Mouse (Mus musculus): ENCODE results near the gene Trim17. TPM values are rescaled to one million over a fixed set of nuclear protein-coding genes. Genes with fewer than 3 reads are reported as not detected.
A peak's percentile ranks its signal among the peaks of the same experiment; 100 is the strongest.

Gene Trim17
- total and polyA plus RNA-seq, 3 experiments = 0.50 to 0.82 TPM; not detected in 1

GRCm38 (mm10) chr11:58981541-58982447 is 27.3 kb downstream of the Trim17 start:
- H3K27me3 ChIP-seq (ENCODE audit: control insufficient read depth in 1 of 2, insufficient read depth in 2 of 2, low read length in 2 of 2) = no peaks in the 10 kb centered on the region
- TF ChIP-seq RAD21 (IDR thresholded peaks at IDR 0.05; ENCODE audit: low read depth, low read length) (no peak), MAZ (IDR thresholded peaks at IDR 0.05; ENCODE audit: low read depth, low read length) (no peak), CTCF (IDR thresholded peaks at IDR 0.05 in 2 of 3, conservative IDR thresholded peaks at IDR 0.05 in 1 of 3; ENCODE audit: control insufficient read depth in 1 of 3, insufficient read depth in 1 of 3, low read depth in 2 of 3, low read length in 3 of 3, poor library complexity in 1 of 3, severe bottlenecking in 1 of 3) (no peak), GATA1 (IDR thresholded peaks at IDR 0.05; ENCODE audit: low read depth, low read length) (no peak), ELF1 (IDR thresholded peaks at IDR 0.05; ENCODE audit: low read depth, low read length) (no peak), EP300 (IDR thresholded peaks at IDR 0.05; ENCODE audit: low read depth in 1 of 2, low read length in 2 of 2) (no peak), TAL1 (IDR thresholded peaks at IDR 0.05; ENCODE audit: low read length) (no peak), GABPA (IDR thresholded peaks at IDR 0.05; ENCODE audit: low read depth, low read length) (no peak), RCOR1 (IDR thresholded peaks at IDR 0.05; ENCODE audit: low read depth, low read length) (no peak), MEF2A (IDR thresholded peaks at IDR 0.05; ENCODE audit: extremely low read depth, insufficient replicate concordance, low read depth, low read length, poor library complexity, severe bottlenecking) (no peak), BHLHE40 (IDR thresholded peaks at IDR 0.05; ENCODE audit: borderline replicate concordance, low read depth, low read length) (no peak), ZMIZ1 (IDR thresholded peaks at IDR 0.05; ENCODE audit: low read depth, low read length) (no peak), POLR2AphosphoS5 (IDR thresholded peaks at IDR 0.05; ENCODE audit: borderline replicate concordance, low read depth, low read length) (no peak), POLR2AphosphoS2 (IDR thresholded peaks at IDR 0.05; ENCODE audit: low read length) (no peak)
- H3K79me2 ChIP-seq (ENCODE audit: control insufficient read depth, insufficient read depth, low read length, poor library complexity) = peaks cover 43% of the 10 kb centered on the region
- peaks cover 11 to 14% of the 10 kb centered on the region in 2 experiments for H3K4me1 ChIP-seq (ENCODE audit: control insufficient read depth in 1 of 2, insufficient read depth in 2 of 2, low read length in 2 of 2)
- no peaks in the 10 kb centered on the region for H3K9me3 ChIP-seq (replicated peaks; ENCODE audit: insufficient read depth, low read length)
- DNase-seq (ENCODE audit: low read depth, low spot score) = no peak
- no peak overlapping the region for H3K4me3 ChIP-seq (ENCODE audit: control insufficient read depth in 1 of 2, insufficient read depth in 1 of 2, low read depth in 2 of 2, low read length in 2 of 2)
- peaks cover 12 to 16% of the 10 kb centered on the region in 2 experiments for H3K36me3 ChIP-seq (ENCODE audit: control insufficient read depth in 1 of 2, insufficient read depth in 2 of 2, low read length in 2 of 2)
- no peak overlapping the region for H3K9ac ChIP-seq (ENCODE audit: control insufficient read depth, low read depth, low read length, poor library complexity, severe bottlenecking)
- H3K27ac ChIP-seq (ENCODE audit: control insufficient read depth, low read depth, low read length) = no peak overlapping the region

GRCm38 (mm10) chr11:58982471-58983097 is 28.1 kb downstream of the Trim17 start:
- Histone ChIP-seq H3K79me2 (ENCODE audit: control insufficient read depth, insufficient read depth, low read length, poor library complexity) (peaks cover 36% of the 10 kb centered on the region), H3K36me3 (ENCODE audit: control insufficient read depth in 1 of 2, insufficient read depth in 2 of 2, low read length in 2 of 2) (peaks cover 15 to 16% of the 10 kb centered on the region in 2 experiments), H3K9me3 (replicated peaks; ENCODE audit: insufficient read depth, low read length) (no peaks in the 10 kb centered on the region), H3K4me1 (ENCODE audit: control insufficient read depth in 1 of 2, insufficient read depth in 2 of 2, low read length in 2 of 2) (peaks cover 11 to 14% of the 10 kb centered on the region in 2 experiments), H3K27me3 (ENCODE audit: control insufficient read depth in 1 of 2, insufficient read depth in 2 of 2, low read length in 2 of 2) (no peaks in the 10 kb centered on the region), H3K4me3 (ENCODE audit: control insufficient read depth in 1 of 2, insufficient read depth in 1 of 2, low read depth in 2 of 2, low read length in 2 of 2) (no peak overlapping the region), H3K27ac (ENCODE audit: control insufficient read depth, low read depth, low read length) (no peak overlapping the region), H3K9ac (ENCODE audit: control insufficient read depth, low read depth, low read length, poor library complexity, severe bottlenecking) (no peak overlapping the region)
- TF ChIP-seq EP300 (IDR thresholded peaks at IDR 0.05; ENCODE audit: low read depth in 1 of 2, low read length in 2 of 2) (no peak; a peak in 1 of 4 replicates), ETS1 (IDR thresholded peaks at IDR 0.05; ENCODE audit: low read depth, low read length) (0 out of 2 replicates have a peak, but pooled peaks have one; percentile 35), POLR2AphosphoS2 (IDR thresholded peaks at IDR 0.05; ENCODE audit: low read length) (no peak), ZC3H11A (IDR thresholded peaks at IDR 0.05; ENCODE audit: low read depth, low read length) (no peak), SIN3A (IDR thresholded peaks at IDR 0.05; ENCODE audit: low read length) (no peak), CHD1 (IDR thresholded peaks at IDR 0.05; ENCODE audit: low read depth, low read length) (no peak), ZKSCAN1 (IDR thresholded peaks at IDR 0.05; ENCODE audit: low read depth, low read length) (no peak), MYB (IDR thresholded peaks at IDR 0.05; ENCODE audit: low read depth, low read length) (no peak), BHLHE40 (IDR thresholded peaks at IDR 0.05; ENCODE audit: borderline replicate concordance, low read depth, low read length) (peak; percentile 47; the same call in 1 of the 2 replicates), ZMIZ1 (IDR thresholded peaks at IDR 0.05; ENCODE audit: low read depth, low read length) (no peak), JUND (IDR thresholded peaks at IDR 0.05; ENCODE audit: low read depth, low read length) (no peak), MXI1 (IDR thresholded peaks at IDR 0.05; ENCODE audit: low read depth, low read length) (peak; percentile 62), NRF1 (IDR thresholded peaks at IDR 0.05; ENCODE audit: insufficient read depth, low read depth, low read length, poor library complexity, severe bottlenecking) (no peak), SMC3 (IDR thresholded peaks at IDR 0.05; ENCODE audit: low read depth, low read length) (no peak), ELF1 (IDR thresholded peaks at IDR 0.05; ENCODE audit: low read depth, low read length) (no peak), RCOR1 (IDR thresholded peaks at IDR 0.05; ENCODE audit: low read depth, low read length) (no peak), USF2 (IDR thresholded peaks at IDR 0.05; ENCODE audit: borderline replicate concordance in 1 of 2, insufficient read depth in 1 of 2, low read depth in 1 of 2, low read length in 2 of 2) (no peak), MEF2A (IDR thresholded peaks at IDR 0.05; ENCODE audit: extremely low read depth, insufficient replicate concordance, low read depth, low read length, poor library complexity, severe bottlenecking) (no peak)
- no peak for DNase-seq (ENCODE audit: low read depth, low spot score)

All from MEL (cell line).